Mouse (Mus musculus) adrenal gland, postnatal 25 days (tissue): ENCODE results near the gene Gm28729. TPM values are rescaled to one million over a fixed set of nuclear protein-coding genes. Genes with fewer than 3 reads are reported as not detected.
"Not testable (repeated sequence)": the region's sequence is repeated elsewhere in the genome, so short reads cannot be mapped to it uniquely, and the experiment has no call there.

Source experiments
- DNase-seq: peaks from one replicate; pipeline ENCODE4 v3.0.0; 2021; ENCODE audit warnings: mixed read lengths
- long read RNA-seq: library from polyadenylated mRNA; stranded (forward); transcript quantifications from one replicate; pipeline ENCODE4 v2.0.0, GENCODE M21; 2021
- total RNA-seq: library from RNA; stranded (reverse); gene quantifications from 2 replicates; pipeline ENCODE4 v1.2.3, GENCODE M21; 2021

Gene Gm28729
- total RNA-seq = not detected in 2 replicates
- long read RNA-seq = 0 reads

DNA sequence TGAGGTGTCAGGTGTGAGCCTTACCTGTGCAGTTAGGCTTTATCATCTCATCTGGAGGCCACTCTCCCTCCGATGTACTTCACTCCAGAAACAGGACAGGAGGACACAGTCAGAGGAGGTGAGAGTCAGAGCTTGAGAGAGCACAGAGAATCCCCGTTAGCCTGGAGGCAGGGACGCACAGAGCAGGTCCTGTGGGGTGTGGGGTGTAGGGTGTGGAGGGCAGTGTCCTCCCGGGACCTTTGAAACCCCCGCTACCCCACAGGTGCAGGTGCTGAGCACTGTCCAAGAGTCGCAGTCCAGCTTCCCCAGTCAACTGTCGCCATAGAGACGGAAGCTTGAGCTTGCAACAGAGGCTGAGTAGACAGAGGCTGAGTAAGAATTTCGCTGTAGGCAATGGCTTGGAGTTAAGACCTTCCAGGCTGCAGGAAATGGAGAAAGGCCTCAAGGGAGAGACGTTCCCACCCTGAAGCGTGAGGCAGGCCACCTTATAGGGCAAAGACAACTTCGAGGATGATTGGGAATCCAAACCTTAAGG lies at the start of gene Gm28729:
Gene Gm28729 (minus strand): TSS at position 293 of the 535 bp plus-strand sequence.
- no peak for DNase-seq

DNA sequence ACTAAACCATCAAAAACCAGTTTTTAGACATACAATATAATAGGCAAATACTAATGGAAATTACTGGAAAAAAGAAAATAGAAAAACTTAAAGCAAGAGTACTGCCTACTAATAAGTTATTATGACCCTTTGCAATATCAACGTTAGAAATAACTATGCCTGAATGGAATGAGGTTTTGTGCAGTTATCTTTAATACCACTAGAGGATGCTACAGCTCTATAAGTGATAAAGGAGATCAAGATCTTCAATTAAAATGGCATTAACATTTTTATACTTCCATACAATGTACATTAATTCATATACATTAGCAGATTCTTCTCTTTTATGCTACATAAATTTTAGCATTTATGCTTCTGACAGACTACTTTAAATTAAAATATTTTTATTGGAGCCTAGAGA lies 48.2 kb upstream of the Gm28729 start:
- no peak for DNase-seq

DNA sequence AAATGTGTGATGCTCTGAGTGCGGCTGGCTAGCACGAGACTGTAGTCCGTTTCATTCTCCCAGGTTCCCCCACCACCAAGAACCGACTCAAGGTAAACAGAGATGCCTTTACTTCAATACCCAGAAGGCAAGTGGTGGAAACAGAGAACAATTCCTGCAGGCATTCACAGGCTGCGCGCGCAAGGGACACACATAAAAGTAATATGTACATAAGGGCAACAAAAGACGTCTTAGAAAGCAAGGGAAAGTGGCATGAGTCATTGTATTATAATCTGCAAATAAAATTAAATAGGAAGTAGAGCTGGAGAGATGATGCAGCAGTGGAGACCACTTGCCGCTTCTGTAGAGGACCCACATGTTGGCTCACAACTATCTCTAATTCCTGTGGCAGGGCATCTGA lies 47.7 kb upstream of the Gm28729 start:
- no peak for DNase-seq

GRCm38 (mm10) chr9:96566470-96566996 lies 41.5 kb upstream of the Gm28729 start:
- no peak for DNase-seq

DNA sequence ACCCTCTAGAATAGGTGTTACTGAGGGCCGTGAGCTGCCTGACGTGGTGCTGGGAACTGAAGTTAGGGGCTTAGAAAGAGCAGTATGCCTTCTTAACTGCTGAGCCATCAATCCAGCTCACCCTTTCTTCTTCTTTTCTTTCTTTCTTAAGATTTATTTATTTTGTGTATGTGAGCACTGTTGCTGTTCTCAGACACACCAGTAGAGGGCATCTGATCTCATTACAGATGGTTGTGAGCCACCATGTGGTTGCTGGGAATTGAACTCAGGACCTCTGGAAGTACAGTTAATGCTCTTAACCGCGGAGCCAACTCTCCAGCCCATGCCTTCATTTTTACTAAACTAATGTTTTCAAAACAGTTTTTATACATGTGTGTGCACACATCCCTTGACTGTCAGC lies 38.4 kb upstream of the Gm28729 start:
- DNase-seq = no peak

- DNase-seq = no peak
These were observed 34.1 kb upstream of the Gm28729 start for GRCm38 (mm10) chr9:96559148-96559547.

- no peak for DNase-seq
These were observed 33.5 kb upstream of the Gm28729 start for GRCm38 (mm10) chr9:96558594-96558993.

DNA sequence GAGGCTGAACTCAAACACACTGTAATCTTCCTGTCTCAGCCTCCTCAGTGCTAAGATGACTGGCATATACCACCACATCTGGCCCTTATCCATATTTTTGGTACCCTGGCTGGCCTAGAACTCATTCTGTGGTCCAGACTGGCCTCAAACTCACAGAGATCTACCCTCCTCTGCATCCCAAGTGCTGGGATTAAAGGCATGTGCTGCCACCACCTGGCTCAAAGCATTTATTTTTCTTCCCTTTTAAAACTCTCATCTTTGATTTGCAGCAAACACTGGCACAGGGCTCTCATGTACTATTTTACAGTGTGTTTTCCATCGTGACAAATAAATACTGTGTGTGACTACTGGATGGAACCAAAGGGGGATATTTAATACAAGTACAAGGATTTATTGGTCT lies 29.0 kb upstream of the Gm28729 start:
- no peak for DNase-seq

- DNase-seq = no peak
These were observed 20.3 kb upstream of the Gm28729 start for GRCm38 (mm10) chr9:96545410-96545809.

GRCm38 (mm10) chr9:96543643-96544640 lies 18.9 kb upstream of the Gm28729 start:
- DNase-seq = peak; percentile 76

DNA sequence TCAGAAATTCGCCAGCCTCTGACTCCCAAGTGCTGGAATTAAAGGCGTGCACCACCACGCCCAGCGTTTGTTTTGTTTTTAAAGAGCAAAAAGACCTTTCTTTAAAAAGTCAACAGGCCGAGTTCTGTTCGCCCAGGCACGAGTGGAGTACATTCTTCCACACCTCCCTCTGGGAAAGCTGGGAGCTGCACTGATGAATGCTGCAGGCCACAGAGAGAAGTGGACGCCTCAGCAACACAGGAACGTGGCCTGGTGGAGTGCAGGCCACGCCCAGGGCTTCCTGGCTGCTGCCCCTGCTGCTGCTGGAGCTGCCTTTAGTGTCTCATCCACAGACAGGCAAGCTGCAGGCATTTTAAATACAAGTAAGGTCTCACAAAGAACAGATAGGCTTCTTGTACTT lies 13.9 kb upstream of the Gm28729 start:
- no peak for DNase-seq

DNA sequence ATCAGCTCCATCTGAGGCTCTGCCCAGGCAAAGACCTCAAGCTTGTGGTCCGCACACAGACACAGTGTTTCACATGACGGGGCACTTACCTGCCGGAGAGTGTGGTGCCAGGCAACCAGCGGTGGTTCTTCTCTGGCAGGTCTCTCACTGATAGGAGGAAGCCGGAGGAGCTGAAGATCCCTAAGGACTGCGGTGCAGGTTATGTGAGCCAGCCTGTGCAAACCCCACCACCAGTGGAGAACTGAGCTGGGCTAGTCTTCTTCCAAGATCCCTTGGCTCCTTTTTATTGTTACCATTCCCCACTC lies 12.5 kb upstream of the Gm28729 start:
- no peak for DNase-seq

GRCm38 (mm10) chr9:96536895-96537614 lies 12.0 kb upstream of the Gm28729 start:
- DNase-seq = peak; percentile 60

DNA sequence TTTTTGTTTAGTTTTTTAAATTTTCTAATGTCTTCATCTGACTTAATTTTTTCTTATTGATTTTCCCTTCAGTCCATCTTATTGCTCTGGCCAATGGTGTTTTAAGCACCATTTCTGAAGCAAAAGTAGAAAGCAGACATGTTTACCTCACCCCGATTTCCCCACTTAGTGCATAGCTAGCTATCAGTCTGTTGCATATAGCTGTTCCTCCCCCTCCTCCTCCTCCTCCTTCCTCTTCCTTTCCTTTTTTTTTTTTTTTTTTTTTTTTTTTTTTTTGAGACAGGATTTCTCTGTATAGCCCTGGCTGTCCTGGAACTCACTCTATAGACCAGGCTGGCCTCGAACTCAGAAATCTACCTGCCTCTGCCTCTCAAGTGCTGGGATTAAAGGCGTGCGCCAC lies 11.0 kb upstream of the Gm28729 start:
- DNase-seq = not testable (repeated sequence)

DNA sequence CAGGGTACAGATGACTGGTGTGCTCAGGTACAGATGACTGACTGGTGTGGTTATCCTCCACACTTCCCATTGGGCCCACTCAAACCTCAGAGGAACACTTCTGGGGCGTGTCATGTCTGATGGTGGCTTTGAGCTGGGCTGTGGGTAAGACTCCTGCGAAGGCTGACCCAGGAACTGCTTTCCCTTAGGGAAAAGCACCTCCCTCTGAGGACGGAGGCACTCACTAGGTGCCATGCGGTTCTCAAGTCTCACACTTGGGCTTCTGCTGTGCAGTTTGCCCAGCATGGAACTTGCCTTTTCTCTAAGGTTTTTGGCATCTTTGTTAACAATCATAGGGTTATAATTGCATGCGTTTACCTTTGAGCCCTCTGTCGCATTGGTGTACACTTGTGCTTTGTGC lies 10.4 kb upstream of the Gm28729 start:
- no peak for DNase-seq

GRCm38 (mm10) chr9:96534256-96534655 lies 9.2 kb upstream of the Gm28729 start:
- DNase-seq = no peak

GRCm38 (mm10) chr9:96533476-96533875 lies 8.4 kb upstream of the Gm28729 start:
- no peak for DNase-seq

- no peak for DNase-seq
These were observed 7.5 kb upstream of the Gm28729 start for GRCm38 (mm10) chr9:96532531-96532930.

- DNase-seq = peak; percentile 17
These were observed 5.6 kb upstream of the Gm28729 start for GRCm38 (mm10) chr9:96530674-96531081.

- no peak for DNase-seq
These were observed 5.1 kb upstream of the Gm28729 start for GRCm38 (mm10) chr9:96529961-96530673.

- DNase-seq = no peak
These were observed 947 bp upstream of the Gm28729 start for GRCm38 (mm10) chr9:96526011-96526410.

GRCm38 (mm10) chr9:96523148-96523547 lies 1.9 kb downstream of the Gm28729 start:
- no peak for DNase-seq
